Mouse (Mus musculus) forebrain, embryonic 14.5 days (tissue): Measurements from ENCODE around the gene Olfr452. TPM values are rescaled to one million over a fixed set of nuclear protein-coding genes. Genes with fewer than 3 reads are reported as not detected.

ENCODE experiments used
- ATAC-seq: fragments of 200-750 bp; cut with Nextera tagmentation; 2 replicates; pipeline ENCODE4 v1.8.0; 2017; ENCODE audit warnings: mild to moderate bottlenecking, moderate library complexity
- DNase-seq: peaks from one replicate; pipeline ENCODE4 v3.0.0-alpha.2; 2015; ENCODE audit warnings: low spot score
- H3K27ac ChIP-seq: fragments of 300-500 bp; sonication (generic); 2 replicates; pipeline ENCODE4 v1.5.1; 2014; ENCODE audit warnings: low read depth, mild to moderate bottlenecking, control low read depth, low read length, moderate library complexity
- H3K27me3 ChIP-seq: fragments of 300-500 bp; sonication (generic); replicated peaks from 2 replicates; pipeline ENCODE4 v1.6.1; 2014; ENCODE audit warnings: low read length, control low read depth, mixed read lengths; ENCODE audit not compliant: control insufficient read depth, insufficient read depth
- H3K36me3 ChIP-seq: fragments of 300-500 bp; sonication (generic); 2 replicates; pipeline ENCODE4 v1.6.1; 2014; ENCODE audit warnings: low read length, control low read depth; ENCODE audit not compliant: control insufficient read depth, insufficient read depth
- H3K4me1 ChIP-seq: fragments of 300-500 bp; sonication (generic); 2 replicates; pipeline ENCODE4 v1.6.1; 2014; ENCODE audit warnings: antibody characterized with exemption, low read length, control low read depth; ENCODE audit not compliant: control insufficient read depth, insufficient read depth
- H3K4me2 ChIP-seq: fragments of 300-500 bp; sonication (generic); 2 replicates; pipeline ENCODE4 v1.6.1; 2014; ENCODE audit warnings: mild to moderate bottlenecking, control low read depth, low read length
- H3K4me3 ChIP-seq: fragments of 300-500 bp; sonication (generic); 2 replicates; pipeline ENCODE4 v1.5.1; 2014; ENCODE audit warnings: low read depth, low read length, control low read depth
- H3K9ac ChIP-seq: fragments of 300-500 bp; sonication (generic); 2 replicates; pipeline ENCODE4 v1.6.1; 2014; ENCODE audit warnings: mild to moderate bottlenecking, low read length, control low read depth, moderate library complexity
- H3K9me3 ChIP-seq: fragments of 300-500 bp; sonication (generic); replicated peaks from 2 replicates; pipeline ENCODE4 v1.6.1; 2016; ENCODE audit warnings: low read length, control low read depth, mixed read lengths; ENCODE audit not compliant: control insufficient read depth
- WGBS: fragments of 180-500 bp; shearing (Covaris S2); extraction: QIAGEN DNeasy Blood & Tissue Kit; methylation state at CpG from one replicate; pipeline ENCODE4 v1.1.7; 2014; 5-methylcytosine and 5-hydroxymethylcytosine counted together
- polyA plus RNA-seq: library from polyadenylated mRNA; unstranded; fragments of >200 nt; fragmentation: Nextera tagmentation; extraction: Ambion mirVana; gene quantifications from 2 replicates; pipeline ENCODE4 v1.2.1, GENCODE M21; 2014

Gene Olfr452
- polyA plus RNA-seq, result not detected in 2 replicates

GRCm38 (mm10) chr6:42784793-42785192, at the start of gene Olfr452:
Olfr452 (plus strand) TSS chr6:42785093.
- Histone ChIP-seq H3K4me3 (no peak within 1 kb of the TSS), H3K4me1 (no peaks in the 10 kb centered on the region), H3K27ac (no peak within 1 kb of the TSS), H3K36me3 (no peaks in the 10 kb centered on the region), H3K9me3 (no peaks in the 10 kb centered on the region), H3K9ac (no peak within 1 kb of the TSS), H3K4me2 (no peak within 1 kb of the TSS), H3K27me3 (no peaks in the 10 kb centered on the region)
- ATAC-seq (no peak), DNase-seq (no peak)

DNA sequence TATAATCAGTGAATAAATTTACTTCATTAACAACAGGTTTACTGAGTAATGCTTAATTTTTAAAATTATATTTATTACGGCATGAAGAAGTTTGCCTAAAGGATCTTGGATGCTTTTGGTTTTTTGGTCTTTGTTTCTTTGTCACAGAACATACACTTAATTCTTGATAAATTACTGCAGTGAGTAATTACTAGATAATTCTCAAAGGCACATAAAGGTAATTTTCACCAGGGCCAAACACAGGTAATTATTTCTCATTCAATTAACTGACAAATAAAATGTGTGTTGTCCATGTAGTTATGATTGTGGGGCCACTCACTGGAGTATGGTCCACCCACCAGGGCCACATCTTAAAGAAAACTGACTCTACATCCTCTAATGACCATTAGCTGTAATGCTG, 45.8 kb upstream of the Olfr452 start, which contains the start of gene Olfr453:
Gene Olfr453, plus strand, starts transcription at position 301 of the 400 bp plus-strand sequence.
- Histone ChIP-seq H3K36me3 (no peaks in the 10 kb centered on the region), H3K27ac (no peak within 1 kb of the TSS), H3K27me3 (no peaks in the 10 kb centered on the region), H3K4me3 (no peak within 1 kb of the TSS), H3K4me1 (no peaks in the 10 kb centered on the region), H3K4me2 (no peak within 1 kb of the TSS), H3K9me3 (no peaks in the 10 kb centered on the region), H3K9ac (no peak within 1 kb of the TSS)
- no peak for DNase-seq
- WGBS, result 89% methylated on average over 1 of the region's 1 CpGs
- ATAC-seq, result no peak

- Histone ChIP-seq H3K4me3 (no peak overlapping the region), H3K36me3 (no peaks in the 10 kb centered on the region), H3K4me1 (no peaks in the 10 kb centered on the region), H3K4me2 (no peak overlapping the region), H3K9ac (no peak overlapping the region), H3K9me3 (no peaks in the 10 kb centered on the region), H3K27me3 (no peaks in the 10 kb centered on the region), H3K27ac (no peak overlapping the region)
- 79% methylated on average over 5 of the region's 5 CpGs for WGBS
- DNase-seq (no peak), ATAC-seq (no peak)
These were observed 42.6 kb upstream of the Olfr452 start for GRCm38 (mm10) chr6:42742303-42742702.

- Histone ChIP-seq H3K27me3 (no peaks in the 10 kb centered on the region), H3K4me3 (no peak overlapping the region), H3K9ac (no peak overlapping the region), H3K9me3 (no peaks in the 10 kb centered on the region), H3K4me1 (no peaks in the 10 kb centered on the region), H3K4me2 (no peak overlapping the region), H3K36me3 (no peaks in the 10 kb centered on the region), H3K27ac (no peak overlapping the region)
- ATAC-seq (no peak), DNase-seq (no peak)
These were observed 37.0 kb upstream of the Olfr452 start for GRCm38 (mm10) chr6:42747846-42748245.

DNA sequence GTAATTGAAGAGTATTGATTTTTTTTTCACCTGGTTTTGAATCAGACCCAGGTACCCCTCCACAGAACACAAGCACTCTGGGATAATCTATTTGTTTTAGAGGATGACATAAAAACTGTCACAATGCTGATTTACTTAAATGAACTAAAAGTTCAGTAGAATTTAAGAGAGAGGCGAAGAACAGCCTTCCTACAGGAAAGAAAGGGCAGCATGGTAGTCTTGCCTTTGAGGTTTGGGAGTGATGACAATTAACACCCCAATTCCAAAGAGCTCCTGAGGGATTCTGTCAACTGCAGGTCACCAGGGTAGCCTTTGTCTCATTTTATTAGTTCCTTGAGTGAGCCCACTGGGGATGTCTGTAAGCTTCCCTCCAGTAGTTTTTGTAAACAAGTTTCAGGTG, 28.8 kb upstream of the Olfr452 start, which contains the start of gene Olfr38:
Gene Olfr38, plus strand, starts transcription at position 301 of the 400 bp plus-strand sequence.
- Histone ChIP-seq H3K9me3 (no peaks in the 10 kb centered on the region), H3K27ac (no peak within 1 kb of the TSS), H3K27me3 (no peaks in the 10 kb centered on the region), H3K9ac (no peak within 1 kb of the TSS), H3K4me3 (no peak within 1 kb of the TSS), H3K4me2 (no peak within 1 kb of the TSS), H3K4me1 (no peaks in the 10 kb centered on the region), H3K36me3 (no peaks in the 10 kb centered on the region)
- DNase-seq, result no peak
- no peak for ATAC-seq
- WGBS, result 83% methylated on average over 1 of the region's 1 CpGs

- H3K36me3 ChIP-seq, result no peaks in the 10 kb centered on the region
- no peaks in the 10 kb centered on the region for H3K27me3 ChIP-seq
- DNase-seq (no peak), ATAC-seq (no peak)
- no peaks in the 10 kb centered on the region for H3K9me3 ChIP-seq
- H3K4me3 ChIP-seq, result no peak overlapping the region
- no peak overlapping the region for H3K27ac ChIP-seq
- WGBS, result 97% methylated on average over 1 of the region's 1 CpGs
- no peaks in the 10 kb centered on the region for H3K4me1 ChIP-seq
- no peak overlapping the region for H3K4me2 ChIP-seq
- no peak overlapping the region for H3K9ac ChIP-seq
These were observed 7.8 kb upstream of the Olfr452 start for GRCm38 (mm10) chr6:42777066-42777465.

GRCm38 (mm10) chr6:42790247-42790948, 5.5 kb downstream of the Olfr452 start:
- H3K36me3 ChIP-seq, result no peaks in the 10 kb centered on the region
- H3K4me3 ChIP-seq, result no peak overlapping the region
- H3K4me1 ChIP-seq, result no peaks in the 10 kb centered on the region
- no peak overlapping the region for H3K4me2 ChIP-seq
- H3K27ac ChIP-seq, result 0 out of 2 replicates have a peak overlapping the region, but pooled peaks have one; percentile 1
- H3K9me3 ChIP-seq, result no peaks in the 10 kb centered on the region
- no peaks in the 10 kb centered on the region for H3K27me3 ChIP-seq
- 45% methylated on average over 4 of the region's 4 CpGs for WGBS
- H3K9ac ChIP-seq, result no peak overlapping the region
- ATAC-seq, result peak; percentile 72; the same call in 1 of the 2 replicates
- DNase-seq, result no peak

DNA sequence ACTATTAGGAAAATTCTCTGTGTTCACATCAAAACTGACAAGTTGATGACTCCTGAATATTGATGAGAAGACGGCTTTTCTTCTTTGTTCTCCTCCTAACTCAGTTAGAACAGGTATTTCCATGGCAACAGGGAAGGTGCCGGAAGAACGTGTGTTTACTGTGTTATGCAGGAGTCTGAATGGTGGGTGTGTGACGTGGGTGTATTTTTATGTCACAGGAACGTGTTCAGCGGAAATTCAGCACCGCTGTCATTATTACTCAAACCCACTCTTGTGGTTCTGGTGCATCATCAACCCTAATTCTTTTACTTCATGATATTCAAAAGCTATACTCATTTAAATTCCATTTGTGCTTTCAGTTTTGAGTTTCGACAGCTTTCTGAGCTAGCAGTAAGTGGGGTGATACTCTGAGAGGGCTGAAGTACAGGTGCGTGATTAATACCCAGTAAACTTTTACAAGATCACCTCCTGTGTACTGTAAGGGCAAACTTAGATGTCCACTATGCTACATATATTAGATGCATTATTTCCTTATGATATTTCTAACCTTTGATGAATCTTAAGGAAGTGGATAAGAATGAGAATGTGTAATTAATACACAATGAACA, 6.2 kb downstream of the Olfr452 start:
- H3K9me3 ChIP-seq, result no peaks in the 10 kb centered on the region
- no peak overlapping the region for H3K4me2 ChIP-seq
- H3K4me1 ChIP-seq, result no peaks in the 10 kb centered on the region
- H3K27ac ChIP-seq, result no peak overlapping the region
- WGBS, result 64% methylated on average over 9 of the region's 9 CpGs
- H3K27me3 ChIP-seq, result no peaks in the 10 kb centered on the region
- no peak overlapping the region for H3K9ac ChIP-seq
- H3K4me3 ChIP-seq, result no peak overlapping the region
- no peaks in the 10 kb centered on the region for H3K36me3 ChIP-seq
- peak; percentile 79 for ATAC-seq
- peak; percentile 52 for DNase-seq

GRCm38 (mm10) chr6:42794982-42795381, 10.1 kb downstream of the Olfr452 start:
- H3K4me1 ChIP-seq, result no peaks in the 10 kb centered on the region
- no peaks in the 10 kb centered on the region for H3K36me3 ChIP-seq
- no peak overlapping the region for H3K27ac ChIP-seq
- DNase-seq (no peak), ATAC-seq (no peak)
- no peak overlapping the region for H3K9ac ChIP-seq
- H3K4me2 ChIP-seq, result no peak overlapping the region
- H3K4me3 ChIP-seq, result no peak overlapping the region
- WGBS, result 93% methylated on average over 3 of the region's 3 CpGs
- H3K9me3 ChIP-seq, result no peaks in the 10 kb centered on the region
- no peaks in the 10 kb centered on the region for H3K27me3 ChIP-seq
